Mouse (Mus musculus): ENCODE results near the gene D430019H16Rik.

DNA sequence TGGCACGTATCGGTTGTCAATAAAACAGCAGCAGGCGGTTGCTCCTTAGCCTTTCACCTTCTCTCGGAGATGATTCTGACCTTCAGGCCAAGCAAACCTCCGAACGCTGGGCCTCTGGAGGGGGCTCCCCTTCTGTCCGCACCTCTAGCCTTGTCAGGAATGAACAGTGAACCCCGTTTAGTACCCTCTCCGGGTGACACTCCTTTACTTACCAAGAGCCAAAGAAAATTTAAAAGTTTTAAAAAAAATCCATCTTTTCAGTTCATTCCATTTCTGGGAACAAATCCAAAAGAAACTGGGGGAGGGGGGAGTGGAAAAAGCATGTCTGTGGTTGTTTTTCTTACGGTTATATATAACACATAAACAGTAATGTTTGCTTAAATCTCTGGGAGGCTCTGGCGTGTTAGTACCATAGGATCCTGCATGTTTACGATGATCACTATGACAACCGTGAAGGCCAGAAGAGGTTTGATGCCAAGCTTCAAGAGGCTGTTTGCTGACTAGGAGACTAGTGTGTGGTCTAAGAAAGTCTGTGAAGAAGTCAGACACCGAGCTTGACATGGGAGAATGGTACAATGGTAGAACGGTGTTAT lies 67.6 kb downstream of the D430019H16Rik start:
- no peak for TF ChIP-seq CTCF (IDR thresholded peaks at IDR 0.05; ENCODE audit: insufficient read depth, low read length)
- TF ChIP-seq POLR2A (IDR thresholded peaks at IDR 0.05; ENCODE audit: borderline replicate concordance, extremely low read depth, low read depth, low read length), result no peak

All from lung, adult 2 months (tissue).